Mouse (Mus musculus): ENCODE measurements around the gene Rhbdf1. TPM values are rescaled to one million over a fixed set of nuclear protein-coding genes. Genes with fewer than 3 reads are reported as not detected.

Rhbdf1 gene
- total RNA-seq (2021): 10 to 100 TPM; 25.0 to 29.1 TPM
- long read RNA-seq, experiment 1, transcript Rhbdf1-201 (18 exons, 2,946 nt): major isoform, 26 of 62 reads
- long read RNA-seq, experiment 1, partial matches to known transcripts: 17 of 62 reads
- long read RNA-seq, experiment 1, other reads (novel, unspliced or antisense): 19 of 62 reads
- long read RNA-seq, experiment 2, transcript Rhbdf1-201 (18 exons, 2,946 nt): major isoform, 19 of 38 reads
- long read RNA-seq, experiment 2, partial matches to known transcripts: 2 of 38 reads
- long read RNA-seq, experiment 2, other reads (novel, unspliced or antisense): 17 of 38 reads

DNA sequence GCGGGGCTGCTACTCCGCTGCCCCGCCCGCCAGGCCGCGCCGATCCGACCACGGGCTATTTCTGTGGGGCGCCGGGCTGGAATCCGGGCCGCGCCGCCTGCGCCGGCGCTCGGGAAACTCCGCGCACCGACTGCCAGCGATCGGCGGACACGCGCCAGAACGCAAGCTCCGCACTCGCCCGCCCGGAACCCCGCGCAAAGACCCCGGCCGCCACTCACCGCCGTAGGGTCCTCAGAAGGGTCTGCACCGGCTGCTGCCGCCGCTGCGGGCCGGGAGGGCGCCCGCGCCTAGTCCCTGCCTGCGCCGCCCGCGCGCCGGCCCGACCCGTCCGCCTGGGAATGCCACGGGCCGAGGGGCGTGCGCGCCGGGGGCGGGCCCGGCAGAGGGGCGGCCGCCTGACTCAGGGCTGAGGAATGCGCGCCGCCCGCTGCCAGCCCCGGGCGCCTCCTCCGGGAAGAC is at the start of gene Rhbdf1:
Gene Rhbdf1 (minus strand): TSS at position 350 of the 459 bp plus-strand sequence.
- peak; percentile 83 for DNase-seq

DNA sequence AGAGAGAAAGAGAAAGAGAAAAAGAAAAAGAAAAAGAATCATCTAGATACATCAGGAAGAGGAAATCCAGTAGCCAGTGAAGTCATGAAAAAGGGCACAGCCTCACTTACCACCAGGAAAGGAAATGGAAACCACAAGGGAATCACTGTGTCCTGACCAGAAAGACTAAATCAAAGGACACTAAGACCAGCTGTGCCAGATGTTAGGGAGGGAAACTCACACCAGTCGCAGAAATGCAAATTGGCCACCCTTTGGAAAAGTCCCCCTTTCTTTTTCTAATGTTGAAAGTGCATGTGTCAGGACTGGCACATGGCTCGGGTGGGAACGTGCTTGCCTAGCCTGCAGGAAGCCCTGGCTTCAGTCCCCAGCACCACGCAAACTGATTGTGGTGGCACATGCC is 49.1 kb upstream of the Rhbdf1 start:
- DNase-seq: no peak

- no peak for DNase-seq
Observed at GRCm38 (mm10) chr11:32268952-32269351, 46.9 kb upstream of the Rhbdf1 start.

DNA sequence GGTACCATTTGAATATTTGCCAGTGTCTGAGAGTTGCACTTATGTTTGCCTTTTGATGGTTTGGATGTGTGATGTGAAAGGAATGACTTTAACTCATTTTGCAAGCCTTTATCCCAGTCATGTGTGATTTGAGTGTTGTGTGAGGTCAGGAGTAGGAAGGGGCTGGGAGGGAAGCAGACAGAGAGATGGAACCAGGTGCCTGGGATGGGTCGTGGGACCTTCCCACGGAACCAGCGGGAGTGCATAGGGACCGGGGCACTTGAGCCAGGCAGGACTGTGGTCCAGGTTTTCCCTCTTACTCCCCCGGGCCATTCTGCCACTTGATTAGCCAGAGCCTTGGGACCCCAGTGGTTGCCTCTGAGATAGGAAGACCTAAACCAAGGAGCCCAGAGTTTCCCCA is 45.9 kb upstream of the Rhbdf1 start:
- DNase-seq: no peak

GRCm38 (mm10) chr11:32267188-32267884 is 45.2 kb upstream of the Rhbdf1 start, which contains the start of gene Nprl3:
Gene Nprl3, minus strand, starts transcription at chr11:32267707.
- peak; percentile 98 for DNase-seq

- no peak for DNase-seq
Observed at GRCm38 (mm10) chr11:32266776-32267175, 44.7 kb upstream of the Rhbdf1 start.

DNA sequence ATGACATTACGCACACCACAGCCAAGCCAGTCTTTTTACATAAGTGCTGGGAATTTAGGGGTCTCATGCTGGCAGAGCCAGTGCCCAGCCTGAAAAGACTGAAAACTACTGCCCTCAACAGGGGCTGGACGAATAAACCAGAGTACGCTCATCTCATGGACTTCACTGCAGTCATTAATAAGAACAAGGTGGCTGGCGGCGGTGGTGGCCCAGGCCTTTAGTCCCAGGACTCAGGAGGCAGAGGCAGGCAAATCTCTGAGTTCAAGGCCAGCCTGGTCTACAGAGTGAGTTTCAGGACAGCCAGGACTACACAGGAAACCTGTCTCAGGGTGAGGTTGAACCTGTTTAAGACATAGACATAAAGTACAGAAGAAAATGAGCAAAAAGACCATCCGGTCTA is 44.1 kb upstream of the Rhbdf1 start:
- DNase-seq: no peak

GRCm38 (mm10) chr11:32265117-32265738 is 43.1 kb upstream of the Rhbdf1 start:
- no peak for DNase-seq

- DNase-seq: no peak
Observed at GRCm38 (mm10) chr11:32262674-32263415, 40.7 kb upstream of the Rhbdf1 start.

- no peak for DNase-seq
Observed at GRCm38 (mm10) chr11:32256566-32256965, 34.5 kb upstream of the Rhbdf1 start.

DNA sequence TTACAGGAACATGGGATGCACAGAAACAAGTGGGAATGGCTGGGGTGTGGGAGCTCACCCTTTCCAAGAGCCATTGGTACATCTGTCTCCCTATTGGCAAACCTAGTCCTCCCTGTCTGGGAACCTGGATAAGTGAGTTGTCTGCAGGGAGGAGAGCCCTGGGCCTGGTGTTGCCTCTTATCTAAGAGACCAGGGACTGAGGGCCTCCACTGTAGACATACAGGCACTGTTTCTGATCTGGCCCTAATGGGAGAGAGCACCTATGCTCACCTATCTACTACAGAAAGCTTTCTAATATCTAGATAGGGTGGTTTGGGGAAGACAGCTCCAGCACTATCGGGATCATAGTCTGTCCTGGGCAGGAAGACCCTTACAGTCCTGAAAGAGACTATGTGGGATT is 34.0 kb upstream of the Rhbdf1 start:
- no peak for DNase-seq

GRCm38 (mm10) chr11:32253121-32253520 is 31.0 kb upstream of the Rhbdf1 start:
- DNase-seq: no peak

GRCm38 (mm10) chr11:32250880-32251763 is 29.0 kb upstream of the Rhbdf1 start:
- DNase-seq: no peak

- no peak for DNase-seq
Observed at GRCm38 (mm10) chr11:32248350-32248749, 26.2 kb upstream of the Rhbdf1 start.

GRCm38 (mm10) chr11:32247068-32247467 is 25.0 kb upstream of the Rhbdf1 start:
- no peak for DNase-seq

DNA sequence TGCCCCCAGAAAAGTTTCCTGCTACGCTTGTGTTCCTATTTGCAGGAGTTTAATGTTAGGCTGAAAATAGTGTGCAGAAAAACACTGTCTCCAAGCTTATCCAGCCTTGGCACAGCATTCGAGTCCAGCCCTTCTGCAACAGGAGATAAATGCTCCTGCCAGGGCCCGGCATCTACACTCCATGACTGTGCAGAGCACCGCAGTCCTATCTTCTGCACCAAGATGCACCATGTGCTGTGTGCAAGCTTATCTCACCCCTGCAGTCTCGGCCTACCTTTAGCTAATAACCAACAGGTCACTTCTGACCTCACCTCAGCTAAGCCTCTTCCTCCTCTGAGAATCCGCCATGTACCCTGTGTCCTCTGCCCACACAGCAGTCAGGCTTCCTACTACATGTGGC is 23.5 kb upstream of the Rhbdf1 start:
- DNase-seq: no peak

DNA sequence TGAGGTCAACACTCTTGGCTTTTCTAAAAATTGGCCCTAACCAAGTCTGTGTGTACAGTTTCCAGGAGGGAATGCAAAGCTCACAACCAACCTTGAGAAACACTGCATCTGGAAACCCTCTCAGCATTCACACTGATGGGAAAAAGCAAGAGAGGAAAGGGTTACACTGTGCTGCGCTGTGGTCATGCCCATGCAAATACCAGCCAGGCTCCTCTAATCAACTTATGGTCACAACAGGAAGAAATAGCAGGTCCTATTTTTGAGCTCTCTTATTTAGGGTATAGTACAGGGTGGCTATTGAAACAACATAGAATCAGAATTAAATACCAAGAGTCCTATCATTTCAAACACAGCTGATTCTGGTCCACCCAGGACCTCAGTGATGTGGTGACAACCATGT is 22.5 kb upstream of the Rhbdf1 start:
- DNase-seq: no peak

DNA sequence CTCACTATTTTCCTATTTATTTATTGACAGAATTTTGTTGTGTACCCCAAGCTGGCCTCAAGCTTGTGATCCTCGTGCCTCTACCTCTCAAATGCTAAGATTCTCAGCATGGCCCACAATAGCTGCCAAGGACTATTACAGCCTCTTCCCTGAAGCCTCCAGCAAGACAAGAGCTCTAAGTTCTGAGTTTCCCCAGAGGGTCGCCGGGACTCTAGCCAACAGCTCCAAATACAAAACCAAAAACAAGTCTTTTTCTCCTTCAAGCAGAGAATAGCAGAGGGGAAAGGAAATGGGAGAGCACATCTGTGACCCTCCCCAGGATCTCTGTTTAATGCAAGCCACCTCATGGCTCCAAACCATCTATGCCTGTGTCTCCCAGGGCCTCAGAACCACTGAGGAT is 22.0 kb upstream of the Rhbdf1 start:
- no peak for DNase-seq

- DNase-seq: no peak
Observed at GRCm38 (mm10) chr11:32243205-32243955, 21.3 kb upstream of the Rhbdf1 start.

GRCm38 (mm10) chr11:32242209-32242608 is 20.1 kb upstream of the Rhbdf1 start:
- DNase-seq: no peak

DNA sequence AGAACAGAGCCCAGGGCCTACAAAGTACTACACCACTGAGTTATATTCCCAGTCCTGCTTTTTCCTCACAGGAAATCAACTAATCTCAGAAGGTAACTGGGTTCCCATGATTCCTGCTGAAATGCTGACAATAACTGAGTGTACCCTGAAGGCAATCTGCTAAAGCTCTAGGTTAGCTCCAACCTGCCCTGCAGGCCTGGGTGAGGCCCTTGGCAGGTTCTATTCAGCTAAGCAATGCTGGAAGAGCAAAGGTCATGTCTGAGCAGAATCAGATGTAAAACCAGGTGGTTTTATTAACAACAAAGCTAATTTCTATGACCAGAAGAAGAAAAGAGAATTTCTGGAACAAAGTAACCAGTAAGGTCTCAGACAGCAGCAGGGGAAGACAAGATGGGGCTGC is 19.3 kb upstream of the Rhbdf1 start:
- no peak for DNase-seq

All from adrenal gland, postnatal 10 days (tissue).